Comparison of ENCODE assay signal across 15 mouse cellular contexts in the genomic region with DNA sequence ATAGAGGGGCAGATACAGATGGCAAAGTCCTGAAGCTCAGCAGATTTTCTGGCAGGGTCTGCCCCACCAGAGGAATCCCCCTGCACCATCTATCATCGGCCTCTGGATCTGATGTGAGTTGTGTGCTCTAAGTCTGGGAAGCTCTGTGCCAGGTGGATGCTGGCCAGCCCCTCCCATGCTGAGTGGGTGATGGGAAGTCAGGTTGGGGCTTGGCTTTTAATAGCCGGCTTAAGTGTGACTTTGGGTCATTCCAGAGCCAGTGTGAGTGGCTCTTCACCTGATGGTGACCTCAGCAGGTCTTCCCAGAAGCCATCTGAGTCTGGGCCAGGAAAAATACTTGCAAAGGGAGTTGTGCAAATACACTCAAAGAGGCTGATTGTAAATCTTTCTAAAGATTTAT. TPM values are rescaled to one million over a fixed set of nuclear protein-coding genes. Genes with fewer than 3 reads are reported as not detected.
DNase-seq lines count a peak whose midpoint lies in the region; ATAC-seq and TF ChIP-seq lines count a peak whose summit lies in the region.
"Had no signal": no experiment of that assay in that cellular context is flagged by ENCODE, and none has a peak within 500 bp of the region (broad histone marks: within the 10 kb centered on the region; RNA-seq: fewer than 3 reads in every experiment).

No protein-coding gene starts in this region.

- no peak for DNase-seq in hindbrain, postnatal 0 days (ENCODE audit: low spot score)
- DNase-seq in hindbrain, embryonic 11.5 days (ENCODE audit: low spot score): no peak
- DNase-seq in adipocyte (ENCODE audit: low spot score): peak; percentile 38
- DNase-seq in heart, adult 9 months (ENCODE audit: low spot score in 2 of 2): peak; percentile 72 to 76
- no peak for DNase-seq in Muller cell, postnatal 12 days (ENCODE audit: inconsistent ontology term)
- no peak for DNase-seq in cerebellum, adult 11 months

- H3K4me2 ChIP-seq in hindbrain, postnatal 0 days (ENCODE audit: low read depth, low read length): no peak overlapping the region
- no peak overlapping the region for H3K4me2 ChIP-seq in hindbrain, embryonic 11.5 days (replicated peaks; ENCODE audit: low read depth, low read length)
- no peak overlapping the region for H3K4me2 ChIP-seq in lung, embryonic 16.5 days (ENCODE audit: low read depth, low read length)
- H3K4me2 ChIP-seq: hindbrain, embryonic 14.5 days; limb, embryonic 12.5 days; neural tube, embryonic 12.5 days had no signal

- H3K27ac ChIP-seq in hindbrain, postnatal 0 days: no peak overlapping the region
- H3K27ac ChIP-seq in hindbrain, embryonic 11.5 days (ENCODE audit: low read depth, low read length): no peak overlapping the region
- peak overlapping the region; percentile 42; the same call in 1 of the 2 replicates for H3K27ac ChIP-seq in lung, embryonic 16.5 days (ENCODE audit: low read length)
- H3K27ac ChIP-seq: hindbrain, embryonic 14.5 days; limb, embryonic 12.5 days; neural tube, embryonic 12.5 days had no signal

- WGBS in hindbrain, postnatal 0 days: 67% methylated on average over 2 of the region's 2 CpGs
- WGBS in hindbrain, embryonic 11.5 days: 78% methylated on average over 2 of the region's 2 CpGs
- WGBS in lung, embryonic 16.5 days: 39% methylated on average over 2 of the region's 2 CpGs

- no peaks in the 10 kb centered on the region for H3K36me3 ChIP-seq in hindbrain, postnatal 0 days (ENCODE audit: insufficient read depth, low read length)
- no peaks in the 10 kb centered on the region for H3K36me3 ChIP-seq in hindbrain, embryonic 11.5 days (ENCODE audit: control insufficient read depth, insufficient read depth, low read length)
- no peaks in the 10 kb centered on the region for H3K36me3 ChIP-seq in lung, embryonic 16.5 days (ENCODE audit: control insufficient read depth, insufficient read depth, low read length)
- H3K36me3 ChIP-seq: limb, embryonic 12.5 days; neural tube, embryonic 12.5 days had no signal

- no peak overlapping the region for H3K9ac ChIP-seq in hindbrain, postnatal 0 days (replicated peaks; ENCODE audit: low read length)
- no peak overlapping the region for H3K9ac ChIP-seq in hindbrain, embryonic 11.5 days (ENCODE audit: low read depth, low read length)
- H3K9ac ChIP-seq in lung, embryonic 16.5 days (ENCODE audit: low read length): no peak overlapping the region
- H3K9ac ChIP-seq: hindbrain, embryonic 14.5 days; limb, embryonic 12.5 days; neural tube, embryonic 12.5 days had no signal

- no peaks in the 10 kb centered on the region for H3K27me3 ChIP-seq in hindbrain, postnatal 0 days (ENCODE audit: insufficient read depth, low read length)
- H3K27me3 ChIP-seq in hindbrain, embryonic 11.5 days (ENCODE audit: control insufficient read depth, insufficient read depth, low read length): no peaks in the 10 kb centered on the region
- no peaks in the 10 kb centered on the region for H3K27me3 ChIP-seq in lung, embryonic 16.5 days (ENCODE audit: control insufficient read depth, insufficient read depth, low read depth, low read length)
- H3K27me3 ChIP-seq: limb, embryonic 12.5 days; neural tube, embryonic 12.5 days had no signal

- peak; percentile 38; the same call in 1 of the 2 replicates for ATAC-seq in hindbrain, postnatal 0 days
- ATAC-seq in hindbrain, embryonic 11.5 days (ENCODE audit: low FRiP score): no peak
- ATAC-seq in lung, embryonic 16.5 days (ENCODE audit: low read depth): peak; percentile 96
- ATAC-seq in cerebellum, adult (ENCODE audit: insufficient number of reproducible peaks, low FRiP score, low TSS enrichment): no peak

- H3K4me3 ChIP-seq in hindbrain, postnatal 0 days (ENCODE audit: low read length): no peak overlapping the region
- H3K4me3 ChIP-seq in hindbrain, embryonic 11.5 days (ENCODE audit: low read depth, low read length): no peak overlapping the region
- H3K4me3 ChIP-seq in lung, embryonic 16.5 days (ENCODE audit: low read length): no peak overlapping the region
- H3K4me3 ChIP-seq: limb, embryonic 12.5 days; neural tube, embryonic 12.5 days had no signal

- no peak for TF ChIP-seq CTCF in hindbrain, postnatal 0 days (IDR thresholded peaks at IDR 0.05; ENCODE audit: low read depth)

- no peaks in the 10 kb centered on the region for H3K4me1 ChIP-seq in hindbrain, postnatal 0 days (ENCODE audit: insufficient read depth, low read length)
- no peaks in the 10 kb centered on the region for H3K4me1 ChIP-seq in hindbrain, embryonic 11.5 days (replicated peaks; ENCODE audit: control insufficient read depth, insufficient read depth, low read length)
- peaks cover 8% of the 10 kb centered on the region; the same call in 1 of the 2 replicates for H3K4me1 ChIP-seq in lung, embryonic 16.5 days (replicated peaks; ENCODE audit: control insufficient read depth, insufficient read depth, low read length)
- H3K4me1 ChIP-seq: limb, embryonic 12.5 days; neural tube, embryonic 12.5 days had no signal

- H3K9me3 ChIP-seq in hindbrain, postnatal 0 days (ENCODE audit: low read length): no peaks in the 10 kb centered on the region
- no peaks in the 10 kb centered on the region for H3K9me3 ChIP-seq in hindbrain, embryonic 11.5 days (ENCODE audit: control insufficient read depth, low read length)
- no peaks in the 10 kb centered on the region for H3K9me3 ChIP-seq in lung, embryonic 16.5 days (ENCODE audit: control insufficient read depth, low read length)
- H3K9me3 ChIP-seq: neural tube, embryonic 12.5 days had no signal

RNA-seq across cellular contexts. Expression of a gene that starts 22.0 kb away (rescaled TPM):
- not detected in 2 replicates for total RNA-seq in hindbrain, postnatal 0 days (2014; rRNA removed)
- polyA plus RNA-seq in hindbrain, postnatal 0 days (2015; fragmentation: Nextera tagmentation; extraction: Ambion mirVana): not detected in 2 replicates
- not detected in 2 replicates for polyA plus RNA-seq in hindbrain, embryonic 11.5 days (2014; fragmentation: Nextera tagmentation; extraction: Ambion mirVana)
- not detected in 2 replicates for polyA plus RNA-seq in lung, embryonic 16.5 days (2015; fragmentation: Nextera tagmentation; extraction: Ambion mirVana)
- total RNA-seq: common myeloid progenitor, adult 5-6 weeks; megakaryocyte-erythroid progenitor cell, adult 5-6 weeks had no signal
- polyA plus RNA-seq: C2C12; hindbrain, embryonic 14.5 days; limb, embryonic 12.5 days; neural tube, embryonic 12.5 days; small intestine, adult 2 months had no signal

RNA-seq across cellular contexts. Expression of a gene that starts 37.6 kb away (rescaled TPM):
- total RNA-seq in hindbrain, postnatal 0 days (2014; rRNA removed): 10.1 and 12.5 TPM in 2 replicates
- polyA plus RNA-seq in hindbrain, postnatal 0 days (2015; fragmentation: Nextera tagmentation; extraction: Ambion mirVana): 15.8 and 18.9 TPM in 2 replicates
- polyA plus RNA-seq in hindbrain, embryonic 11.5 days (2014; fragmentation: Nextera tagmentation; extraction: Ambion mirVana): 5.6 and 6.3 TPM in 2 replicates
- polyA plus RNA-seq in lung, embryonic 16.5 days (2015; fragmentation: Nextera tagmentation; extraction: Ambion mirVana): 6.0 and 6.9 TPM in 2 replicates
- total RNA-seq: common myeloid progenitor, adult 5-6 weeks had no signal

RNA-seq across cellular contexts. Expression of a gene that starts 57.6 kb away (rescaled TPM):
- total RNA-seq in hindbrain, postnatal 0 days (2014; rRNA removed): 1.0 and 6.3 TPM in 2 replicates
- polyA plus RNA-seq in hindbrain, postnatal 0 days (2015; fragmentation: Nextera tagmentation; extraction: Ambion mirVana): 0.88 and 1.2 TPM in 2 replicates
- polyA plus RNA-seq in hindbrain, embryonic 11.5 days (2014; fragmentation: Nextera tagmentation; extraction: Ambion mirVana): not detected in 2 replicates
- 3.4 and 4.1 TPM in 2 replicates for polyA plus RNA-seq in lung, embryonic 16.5 days (2015; fragmentation: Nextera tagmentation; extraction: Ambion mirVana)
- total RNA-seq: common myeloid progenitor, adult 5-6 weeks had no signal
- polyA plus RNA-seq: C2C12; limb, embryonic 12.5 days had no signal

Comparison
In these comparisons a context has a peak if more than half of its experiments do, and no peak if none do; other contexts are left out.
1. ATAC-seq: peak in hindbrain, postnatal 0 days (single experiment) and lung, embryonic 16.5 days (single experiment); none in hindbrain, embryonic 11.5 days (single experiment) and cerebellum, adult (single experiment).
2. DNase-seq: peak in adipocyte (single experiment) and heart, adult 9 months (2 of 2); none in hindbrain, postnatal 0 days (single experiment), hindbrain, embryonic 11.5 days (single experiment), Muller cell, postnatal 12 days (single experiment) and cerebellum, adult 11 months (single experiment).